Mouse (Mus musculus) embryonic facial prominence, embryonic 15.5 days (tissue): ENCODE results near the gene Atp4a. TPM values are rescaled to one million over a fixed set of nuclear protein-coding genes. Genes with fewer than 3 reads are reported as not detected.
A peak's percentile ranks its signal among the peaks of the same experiment; 100 is the strongest.

Experiments used
- ATAC-seq: fragments of 200-750 bp; cut with Nextera tagmentation; 2 replicates; pipeline ENCODE4 v1.8.0; 2017; ENCODE audit warnings: low read depth, moderate TSS enrichment; ENCODE audit not compliant: insufficient number of reproducible peaks, low FRiP score, low TSS enrichment
- H3K27ac ChIP-seq: fragments of 300-500 bp; sonication (generic); replicated peaks from 2 replicates; pipeline ENCODE4 v1.5.1; 2015; ENCODE audit warnings: mild to moderate bottlenecking, inconsistent platforms
- H3K27me3 ChIP-seq: fragments of 300-500 bp; sonication (generic); 2 replicates; pipeline ENCODE4 v1.6.1; 2015; ENCODE audit warnings: inconsistent platforms
- H3K36me3 ChIP-seq: fragments of 300-500 bp; sonication (generic); 2 replicates; pipeline ENCODE4 v1.6.1; 2015; ENCODE audit warnings: mild to moderate bottlenecking, inconsistent platforms
- H3K4me1 ChIP-seq: fragments of 300-500 bp; sonication (generic); 2 replicates; pipeline ENCODE4 v1.6.1; 2015; ENCODE audit warnings: inconsistent platforms
- H3K4me2 ChIP-seq: fragments of 300-500 bp; sonication (generic); replicated peaks from 2 replicates; pipeline ENCODE4 v1.6.1; 2015; ENCODE audit warnings: mild to moderate bottlenecking, inconsistent platforms
- H3K4me3 ChIP-seq: fragments of 300-500 bp; sonication (generic); replicated peaks from 2 replicates; pipeline ENCODE4 v1.5.1; 2015; ENCODE audit warnings: mild to moderate bottlenecking, inconsistent platforms
- H3K9ac ChIP-seq: fragments of 300-500 bp; sonication (generic); 2 replicates; pipeline ENCODE4 v1.6.1; 2015; ENCODE audit warnings: inconsistent platforms
- H3K9me3 ChIP-seq: fragments of 300-500 bp; sonication (generic); replicated peaks from 2 replicates; pipeline ENCODE4 v1.6.1; 2016; ENCODE audit warnings: inconsistent platforms
- WGBS: fragments of 180-500 bp; shearing (Covaris S2); methylation state at CpG from one replicate; pipeline ENCODE4 v1.1.7; 2015; 5-methylcytosine and 5-hydroxymethylcytosine counted together
- polyA plus RNA-seq: library from polyadenylated mRNA; unstranded; fragments of >200 nt; fragmentation: Nextera tagmentation; extraction: Ambion mirVana; gene quantifications from 2 replicates; pipeline ENCODE4 v1.2.1, GENCODE M21; 2015

Gene Atp4a
- polyA plus RNA-seq, 1 experiment from 2014 or later: 0.29 TPM

- no peak overlapping the region for H3K9ac ChIP-seq
- 74% methylated on average over 4 of the region's 4 CpGs for WGBS
- no peaks in the 10 kb centered on the region for H3K4me1 ChIP-seq
- H3K36me3 ChIP-seq: 0 out of 2 replicates have a peak, but pooled peaks cover under 1% of the 10 kb centered on the region
- ATAC-seq: no peak
- no peak overlapping the region for H3K27ac ChIP-seq
- no peak overlapping the region for H3K4me3 ChIP-seq
- no peaks in the 10 kb centered on the region for H3K9me3 ChIP-seq
- H3K4me2 ChIP-seq: no peak overlapping the region
- H3K27me3 ChIP-seq: peaks cover 5% of the 10 kb centered on the region; the same call in 1 of the 2 replicates
Measured at GRCm38 (mm10) chr7:30761769-30762352, 49.9 kb downstream of the Atp4a start.

GRCm38 (mm10) chr7:30763456-30763855 lies 51.4 kb downstream of the Atp4a start, which contains the start of gene Dmkn:
TSS of gene Dmkn (plus strand) at chr7:30763756.
- Histone ChIP-seq H3K36me3 (no peaks in the 10 kb centered on the region), H3K27me3 (peaks cover 8% of the 10 kb centered on the region; the same call in 1 of the 2 replicates), H3K9me3 (no peaks in the 10 kb centered on the region), H3K4me3 (peak within 1 kb of the TSS; percentile 24), H3K4me2 (no peak within 1 kb of the TSS), H3K4me1 (no peaks in the 10 kb centered on the region), H3K27ac (peak within 1 kb of the TSS; percentile 51; the same call in 1 of the 2 replicates), H3K9ac (no peak within 1 kb of the TSS)
- no peak for ATAC-seq
- WGBS: 30% methylated on average over 5 of the region's 5 CpGs

GRCm38 (mm10) chr7:30765173-30765572 lies 53.2 kb downstream of the Atp4a start:
- H3K4me3 ChIP-seq: peak overlapping the region; percentile 8; the same call in 1 of the 2 replicates
- no peak overlapping the region for H3K9ac ChIP-seq
- H3K27ac ChIP-seq: no peak overlapping the region
- H3K9me3 ChIP-seq: no peaks in the 10 kb centered on the region
- no peak for ATAC-seq
- no peaks in the 10 kb centered on the region for H3K4me1 ChIP-seq
- WGBS: 34% methylated on average over 11 of the region's 11 CpGs
- peaks cover 9% of the 10 kb centered on the region; the same call in 1 of the 2 replicates for H3K27me3 ChIP-seq
- H3K36me3 ChIP-seq: no peaks in the 10 kb centered on the region
- H3K4me2 ChIP-seq: peak overlapping the region; percentile 10; the same call in 1 of the 2 replicates

DNA sequence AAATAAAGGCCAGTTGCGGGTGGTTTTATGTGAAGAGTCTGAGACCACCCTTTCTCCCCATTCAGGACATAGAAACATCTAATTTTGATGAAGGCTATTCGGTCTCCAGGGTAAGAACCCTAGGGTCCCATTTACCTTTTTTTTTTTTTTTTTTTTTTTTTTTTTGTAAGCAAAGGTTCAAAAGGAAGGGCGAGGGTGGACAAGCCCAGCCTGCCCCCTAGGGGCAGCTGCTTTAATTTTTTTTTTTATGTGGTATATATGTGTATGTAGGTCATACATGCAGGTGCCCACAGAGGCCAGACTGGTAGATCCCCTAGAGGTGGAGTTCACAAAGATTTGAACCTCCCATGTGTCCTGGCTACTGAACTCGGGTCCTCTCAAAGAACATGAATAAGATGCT lies 54.4 kb downstream of the Atp4a start:
- ATAC-seq: no peak
- no peak overlapping the region for H3K9ac ChIP-seq
- no peak overlapping the region for H3K27ac ChIP-seq
- WGBS: 80% methylated on average over 4 of the region's 4 CpGs
- H3K4me1 ChIP-seq: no peaks in the 10 kb centered on the region
- no peak overlapping the region for H3K4me2 ChIP-seq
- H3K9me3 ChIP-seq: no peaks in the 10 kb centered on the region
- no peak overlapping the region for H3K4me3 ChIP-seq
- peaks cover 9% of the 10 kb centered on the region; the same call in 1 of the 2 replicates for H3K27me3 ChIP-seq
- H3K36me3 ChIP-seq: no peaks in the 10 kb centered on the region

DNA sequence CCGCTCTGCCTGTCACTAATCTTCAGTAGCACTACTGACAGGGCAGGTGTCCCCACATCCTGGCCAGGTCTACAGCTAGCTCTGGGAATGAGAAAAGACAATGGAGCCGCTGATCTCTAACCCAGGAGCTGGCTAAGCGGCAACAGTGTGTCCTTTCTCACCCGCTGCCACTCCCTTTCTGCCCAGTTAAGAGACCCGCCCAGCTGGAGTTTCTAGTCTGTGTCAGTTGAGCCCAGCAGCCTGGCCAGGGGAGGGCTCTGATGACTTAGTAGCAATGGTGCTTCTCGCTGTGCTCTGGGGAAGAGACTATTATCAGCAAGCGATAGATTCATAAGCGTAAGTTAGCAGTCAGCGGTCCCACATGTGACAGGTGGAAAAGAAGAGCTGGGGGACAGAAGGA lies 57.2 kb downstream of the Atp4a start:
- Histone ChIP-seq H3K4me2 (no peak overlapping the region), H3K4me1 (no peaks in the 10 kb centered on the region), H3K27ac (no peak overlapping the region), H3K36me3 (no peaks in the 10 kb centered on the region), H3K27me3 (peaks cover 4% of the 10 kb centered on the region; the same call in 1 of the 2 replicates), H3K9ac (no peak overlapping the region), H3K4me3 (no peak overlapping the region), H3K9me3 (no peaks in the 10 kb centered on the region)
- ATAC-seq: no peak
- 24% methylated on average over 9 of the region's 9 CpGs for WGBS

Other genes with a start within 250 kb of the Atp4a start
- not detected in 2 replicates for gene Prodh2, start 218.6 kb upstream of the Atp4a start, polyA plus RNA-seq
- gene Arhgap33, start 177.1 kb upstream of the Atp4a start, polyA plus RNA-seq: 12.2 and 16.2 TPM in 2 replicates
- gene Hspb6, start 160.0 kb upstream of the Atp4a start, polyA plus RNA-seq: 19.9 and 22.2 TPM in 2 replicates
- gene Proser3, start 159.9 kb upstream of the Atp4a start, polyA plus RNA-seq: 11.6 and 17.6 TPM in 2 replicates
- gene Lin37, start 152.4 kb upstream of the Atp4a start, polyA plus RNA-seq: 45.6 and 46.8 TPM in 2 replicates
- gene U2af1l4, start 148.9 kb upstream of the Atp4a start, polyA plus RNA-seq: 83.7 and 86.6 TPM in 2 replicates
- gene Gm49396, start 148.9 kb upstream of the Atp4a start, polyA plus RNA-seq: 11.0 and 15.0 TPM in 2 replicates
- gene Psenen, start 148.6 kb upstream of the Atp4a start, polyA plus RNA-seq: 136 and 140 TPM in 2 replicates
- 5.3 and 6.1 TPM in 2 replicates for gene Igflr1, start 146.8 kb upstream of the Atp4a start, polyA plus RNA-seq
- gene Kmt2b, start 123.5 kb upstream of the Atp4a start, polyA plus RNA-seq: 10.8 and 11.6 TPM in 2 replicates
- gene Zbtb32, start 113.3 kb upstream of the Atp4a start, polyA plus RNA-seq: 1.5 and 1.8 TPM in 2 replicates
- 0.54 and 0.75 TPM in 2 replicates for gene Upk1a, start 99.4 kb upstream of the Atp4a start, polyA plus RNA-seq
- 848 and 867 TPM in 2 replicates for gene Cox6b1, start 86.1 kb upstream of the Atp4a start, polyA plus RNA-seq
- gene Etv2, start 76.4 kb upstream of the Atp4a start, polyA plus RNA-seq: not detected in 2 replicates
- gene Rbm42, start 61.9 kb upstream of the Atp4a start, polyA plus RNA-seq: 126 and 129 TPM in 2 replicates
- gene Haus5, start 47.2 kb upstream of the Atp4a start, polyA plus RNA-seq: 37.8 and 41.2 TPM in 2 replicates
- not detected in 2 replicates for gene Pmis2, start 40.6 kb upstream of the Atp4a start, polyA plus RNA-seq
- gene 2200002J24Rik, start 13.3 kb upstream of the Atp4a start, polyA plus RNA-seq: 0.41 and 0.64 TPM in 2 replicates
- 191 and 200 TPM in 2 replicates for gene Tmem147, start 17.3 kb downstream of the Atp4a start, polyA plus RNA-seq
- gene Gapdhs, start 31.5 kb downstream of the Atp4a start, polyA plus RNA-seq: 0.48 and 1.0 TPM in 2 replicates
- 163 and 182 TPM in 2 replicates for gene Sbsn, start 39.3 kb downstream of the Atp4a start, polyA plus RNA-seq
- gene Dmkn, start 51.5 kb downstream of the Atp4a start, polyA plus RNA-seq: 491 and 576 TPM in 2 replicates
- gene Krtdap, start 75.7 kb downstream of the Atp4a start, polyA plus RNA-seq: 1,669 and 1,901 TPM in 2 replicates
- gene Ffar2, start 111.6 kb downstream of the Atp4a start, polyA plus RNA-seq: 0.14 TPM in 1 of 2 replicates, not detected in the other
- not detected in 2 replicates for gene Ffar3, start 144.0 kb downstream of the Atp4a start, polyA plus RNA-seq
- not detected in 2 replicates for gene Ffar1, start 149.4 kb downstream of the Atp4a start, polyA plus RNA-seq
- gene Cd22, start 168.1 kb downstream of the Atp4a start, polyA plus RNA-seq: 0.11 and 0.20 TPM in 2 replicates
- 1.00 and 1.4 TPM in 2 replicates for gene Mag, start 202.7 kb downstream of the Atp4a start, polyA plus RNA-seq
- 0.93 TPM in 1 of 2 replicates, not detected in the other for gene Hamp2, start 212.5 kb downstream of the Atp4a start, polyA plus RNA-seq
- not detected in 2 replicates for gene Hamp, start 231.8 kb downstream of the Atp4a start, polyA plus RNA-seq
- 23.3 and 25.0 TPM in 2 replicates for gene Usf2, start 244.6 kb downstream of the Atp4a start, polyA plus RNA-seq